Mouse (Mus musculus) erythroblast, embryonic 14.5 days (primary cell): ENCODE measurements at regions not wholly inside any gene's neighbourhood (a gene's known extent, or its start where the extent isn't known, plus 50 kb on each side); places are given as distances from the start of the nearest gene placed in this dataset.

Experiments
- GATA1 ChIP-seq: IDR thresholded peaks from 2 replicates; pipeline ENCODE4 v1.6.1; 2012; ENCODE audit warnings: low read length, inconsistent platforms, mixed read lengths
- TAL1 ChIP-seq: IDR thresholded peaks from 3 replicates; pipeline ENCODE4 v1.6.1; 2012; ENCODE audit warnings: low read length, inconsistent platforms, mixed read lengths

DNA sequence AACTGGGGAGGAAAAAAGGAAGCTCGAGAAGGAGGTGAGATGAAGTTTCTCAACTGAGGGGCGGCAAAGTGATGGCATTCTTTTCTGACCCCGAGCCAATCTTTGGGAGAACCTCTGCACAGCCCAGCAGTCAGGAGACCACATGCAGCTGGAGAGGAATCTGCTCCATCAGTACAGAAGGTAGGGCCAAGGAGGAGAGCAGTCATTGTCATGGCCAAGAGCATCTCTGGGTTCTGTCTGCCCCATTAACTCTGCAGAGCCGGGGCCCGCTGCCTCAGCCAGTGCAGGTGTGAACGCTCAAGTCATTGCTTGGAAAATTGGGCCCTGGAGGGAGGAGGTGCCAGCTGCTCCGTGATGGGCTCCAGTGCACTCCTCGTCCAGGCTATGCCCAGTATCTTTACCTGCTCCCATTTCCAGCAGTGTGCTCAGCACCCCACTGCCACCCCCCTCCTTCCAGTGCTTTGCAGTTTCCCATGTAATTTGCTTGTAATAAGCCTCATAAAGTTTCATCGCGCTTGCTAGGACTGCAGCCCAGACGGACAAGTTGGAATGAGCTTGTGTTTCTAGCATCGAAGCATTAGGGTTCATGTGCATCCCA is 162.1 kb downstream of the Brinp2 start:
- no peak for TF ChIP-seq GATA1
- no peak for TF ChIP-seq TAL1
